Mouse (Mus musculus) cerebellum, adult 18-20 months (tissue): Measurements from ENCODE around the gene Ano8.
A peak's percentile ranks its signal among the peaks of the same experiment; 100 is the strongest.

Source experiments
- DNase-seq, 2 experiments: peaks; one replicate each; pipeline ENCODE4 v3.0.0; 2021

Gene Ano8

DNA sequence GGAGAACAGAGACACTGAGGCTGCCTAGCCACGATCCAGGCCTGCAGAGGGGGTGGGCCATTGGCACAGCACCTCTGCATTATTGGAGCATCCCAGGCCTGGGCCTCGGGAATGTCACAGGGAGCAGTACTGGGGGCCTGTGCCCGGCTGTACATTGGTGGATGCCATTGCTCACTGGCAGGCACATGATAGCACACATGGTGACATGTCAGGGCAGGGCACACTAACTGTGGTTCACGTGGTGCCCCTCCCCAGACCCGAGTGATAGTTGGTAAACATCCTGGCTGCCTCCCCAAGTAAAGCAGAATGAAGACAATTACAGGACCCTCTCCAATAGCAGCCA is 14.9 kb downstream of the Ano8 start:
- DNase-seq = peak in 1 of 2 experiments; percentile 15

DNA sequence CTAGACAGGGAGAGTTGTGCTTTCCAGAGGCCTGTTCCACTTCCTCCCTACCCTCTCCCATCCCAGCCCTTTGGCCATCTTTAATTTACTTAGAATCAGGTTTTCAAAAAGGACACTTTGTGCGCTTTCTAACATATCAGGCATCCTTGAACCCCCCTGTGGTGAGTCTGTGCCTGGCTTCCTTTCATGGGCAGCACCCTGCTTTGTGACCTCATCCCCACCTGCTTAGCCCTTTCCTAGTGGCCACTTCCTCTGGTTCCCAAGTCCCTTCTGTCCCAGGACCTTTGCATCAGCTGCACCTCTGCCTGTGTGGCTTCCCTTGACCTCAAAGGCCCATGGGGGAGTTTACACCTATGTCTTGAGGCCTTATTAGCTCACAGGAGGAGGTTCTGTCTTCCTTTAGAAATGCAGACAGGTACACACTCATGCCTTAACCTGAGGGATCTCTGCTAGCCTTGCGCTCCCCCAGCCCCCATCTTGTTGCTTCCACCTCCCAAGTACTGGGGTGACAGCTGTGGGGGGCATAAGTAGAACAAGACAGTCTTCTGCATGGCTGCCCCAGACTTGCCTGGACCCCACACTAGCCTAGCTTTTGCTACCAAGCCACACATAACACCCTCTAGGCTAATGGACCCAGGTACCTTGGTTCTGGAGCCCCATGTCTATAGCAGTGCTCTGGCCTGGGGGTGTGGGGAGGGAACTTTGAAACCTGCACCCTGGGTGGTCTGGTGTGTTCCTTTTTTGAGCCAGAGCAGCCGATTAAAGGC is 15.4 kb downstream of the Ano8 start:
- peak; percentile 9 to 17 for DNase-seq

- DNase-seq = peak; percentile 59
Observed at GRCm38 (mm10) chr8:71469411-71469810, 16.4 kb downstream of the Ano8 start.

DNA sequence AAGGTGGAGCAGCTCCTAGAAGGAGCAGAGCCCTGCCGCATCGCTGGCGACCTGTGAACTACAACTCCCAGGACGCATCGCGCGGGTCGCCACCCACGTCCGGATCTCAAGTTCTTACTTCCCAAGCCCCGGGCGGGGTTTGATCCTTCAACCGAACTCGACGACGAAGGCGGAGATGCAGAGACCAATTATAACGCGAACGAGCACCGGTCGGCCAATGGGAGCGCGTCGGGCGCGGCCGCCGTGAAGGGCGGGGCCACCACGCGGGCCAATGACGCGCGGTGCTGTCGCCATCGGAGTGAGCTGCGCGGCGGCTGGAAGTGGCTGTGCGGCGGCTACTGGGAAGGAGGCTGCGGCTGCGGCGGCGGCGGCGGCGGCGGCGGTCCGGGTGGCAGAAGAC is 16.8 kb downstream of the Ano8 start, which contains the start of gene Dda1:
TSS of gene Dda1 (plus strand) at position 284 of the 400 bp plus-strand sequence.
- DNase-seq = peak; percentile 96 to 99

DNA sequence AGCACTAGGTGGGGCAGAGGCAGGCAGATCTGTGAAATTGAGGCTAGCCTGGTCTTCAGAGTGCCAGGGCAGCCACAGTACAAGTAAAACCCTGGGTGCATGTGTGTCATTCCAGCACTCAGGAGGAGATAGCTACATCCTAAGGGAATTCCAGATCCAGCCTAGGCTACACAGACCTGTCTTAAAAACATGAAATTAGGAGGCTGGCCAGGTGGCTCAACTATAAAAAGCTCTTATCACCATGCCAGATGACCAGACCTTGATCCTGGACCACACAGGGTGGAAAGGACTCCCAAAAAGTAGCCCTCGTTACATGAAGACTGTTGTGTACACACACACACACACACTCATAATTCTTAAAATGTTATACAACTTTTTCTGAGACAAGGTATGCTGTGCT is 17.8 kb downstream of the Ano8 start:
- peak; percentile 3 to 17 for DNase-seq

- DNase-seq = peak in 1 of 2 experiments; percentile 20
Observed at GRCm38 (mm10) chr8:71467201-71467600, 18.6 kb downstream of the Ano8 start.

GRCm38 (mm10) chr8:71466198-71466597 is 19.6 kb downstream of the Ano8 start:
- DNase-seq = peak in 1 of 2 experiments; percentile 48

GRCm38 (mm10) chr8:71465733-71466132 is 20.0 kb downstream of the Ano8 start:
- no peak for DNase-seq

- peak; percentile 99 for DNase-seq
Observed at GRCm38 (mm10) chr8:71464513-71465500, 21.0 kb downstream of the Ano8 start, which contains the start of gene Mrpl34. Gene Mrpl34 (plus strand): TSS chr8:71464959.

GRCm38 (mm10) chr8:71463188-71464033 is 22.4 kb downstream of the Ano8 start, which contains the start of gene Abhd8:
Gene Abhd8 (minus strand): TSS chr8:71463655.
- DNase-seq = peak; percentile 98 to 99

GRCm38 (mm10) chr8:71462786-71463185 is 23.0 kb downstream of the Ano8 start:
- DNase-seq = peak; percentile 75 to 77

- no peak for DNase-seq
Observed at GRCm38 (mm10) chr8:71462191-71462590, 23.6 kb downstream of the Ano8 start.

DNA sequence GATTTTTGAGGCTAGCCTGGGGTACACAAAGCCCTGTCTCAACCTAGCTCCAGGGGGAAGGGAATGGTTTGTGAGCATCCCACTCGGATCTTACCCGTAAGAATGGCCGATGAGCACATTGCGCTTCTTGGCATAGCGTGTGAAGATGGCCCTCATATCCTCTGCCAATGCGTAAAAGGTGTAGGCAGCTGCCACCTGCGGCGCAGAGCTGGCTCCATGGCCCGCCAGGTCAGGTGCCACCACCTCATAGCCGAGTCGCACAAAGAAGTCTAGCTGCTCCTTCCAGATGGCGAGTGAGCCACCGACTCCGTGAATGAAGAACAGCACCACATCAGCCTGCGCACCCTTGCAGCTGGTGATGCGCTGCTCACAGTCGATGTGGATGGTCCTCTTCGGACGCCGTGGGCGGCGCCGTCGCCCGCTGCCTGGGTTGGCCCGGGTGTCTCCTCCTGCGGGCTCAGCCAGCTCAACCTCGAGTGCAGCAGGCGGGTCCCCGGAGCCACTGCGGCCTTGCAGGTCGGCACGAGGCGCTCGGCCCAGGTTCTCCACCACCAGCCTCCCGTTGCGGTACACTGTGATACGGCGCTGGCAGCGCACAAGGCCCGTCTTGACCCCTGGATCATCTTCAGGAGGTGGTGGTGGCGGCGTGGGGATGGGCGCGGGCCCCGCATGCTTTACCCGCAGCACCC is 24.5 kb downstream of the Ano8 start:
- DNase-seq = peak; percentile 38 to 55

DNA sequence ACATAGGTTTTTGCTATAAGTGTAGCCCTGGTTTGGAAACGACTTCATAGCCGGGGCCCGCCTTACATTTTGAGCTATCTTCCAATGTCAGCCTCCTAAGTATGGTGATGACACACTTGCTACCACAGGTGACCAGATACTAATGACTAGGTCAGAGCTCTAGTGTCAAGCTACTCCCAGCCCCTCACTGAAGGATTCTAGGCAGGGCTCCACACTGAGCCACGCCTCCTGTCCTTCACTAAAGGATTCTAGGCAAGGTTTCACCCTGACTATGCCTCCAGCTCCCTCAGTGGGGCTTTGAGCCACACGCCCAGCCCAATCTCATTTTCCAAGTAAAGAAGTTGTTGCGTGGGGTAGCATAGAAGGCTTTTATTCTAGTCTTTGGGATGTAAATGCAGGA is 25.0 kb downstream of the Ano8 start:
- DNase-seq = no peak

DNA sequence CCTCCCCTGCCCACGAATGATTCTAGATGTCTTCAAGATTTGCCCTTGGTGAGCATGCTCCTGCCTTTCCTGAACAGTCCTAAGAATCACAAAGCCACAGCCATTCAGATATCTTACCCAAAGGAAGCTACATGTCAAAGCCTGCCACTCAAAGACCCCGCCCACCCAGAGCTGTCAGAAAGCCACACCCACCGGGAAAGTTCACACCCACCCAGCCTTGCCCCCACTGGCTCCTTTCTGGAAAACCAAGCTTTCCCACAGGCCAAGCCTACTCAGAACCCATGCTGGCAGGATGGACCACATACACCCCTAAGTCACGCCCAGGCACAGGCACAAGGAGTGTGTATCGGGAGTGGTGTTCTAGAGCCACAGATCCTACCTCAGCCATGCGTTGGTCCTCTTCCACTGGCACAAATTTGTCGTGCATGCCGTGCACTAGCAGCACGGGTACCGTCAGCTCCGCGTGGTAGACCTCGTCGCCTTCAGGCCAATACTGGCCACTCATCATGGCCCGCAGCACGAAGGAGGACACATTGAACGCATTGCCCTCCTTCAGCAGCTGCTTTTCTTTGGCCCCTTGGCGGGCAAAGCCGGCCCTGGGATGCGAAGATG is 28.0 kb downstream of the Ano8 start:
- DNase-seq = peak in 1 of 2 experiments; percentile 16

GRCm38 (mm10) chr8:71456906-71457305 is 28.9 kb downstream of the Ano8 start:
- DNase-seq = peak; percentile 29 to 31

DNA sequence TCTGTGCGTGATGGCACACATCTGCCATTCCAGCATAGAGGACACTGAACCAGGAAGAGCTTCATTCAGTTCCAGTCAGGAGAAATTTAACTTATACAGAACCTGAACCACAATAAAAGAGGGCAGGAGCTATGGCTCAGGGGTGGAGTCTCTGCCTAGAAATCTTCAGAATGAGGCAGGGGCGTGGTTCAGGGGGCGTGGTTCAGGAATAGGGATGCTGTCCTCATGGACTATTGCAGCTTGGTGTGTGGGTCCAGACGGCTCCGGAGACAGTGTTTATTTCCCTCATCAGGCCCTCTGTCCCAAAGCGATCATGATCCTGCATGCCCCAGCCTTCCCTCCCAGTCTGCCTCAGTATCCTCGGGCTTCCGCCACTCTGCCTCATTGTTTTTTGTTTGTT is 31.1 kb downstream of the Ano8 start:
- no peak for DNase-seq

GRCm38 (mm10) chr8:71452669-71453068 is 33.1 kb downstream of the Ano8 start:
- DNase-seq = no peak

- no peak for DNase-seq
Observed at GRCm38 (mm10) chr8:71451777-71452176, 34.0 kb downstream of the Ano8 start.

DNA sequence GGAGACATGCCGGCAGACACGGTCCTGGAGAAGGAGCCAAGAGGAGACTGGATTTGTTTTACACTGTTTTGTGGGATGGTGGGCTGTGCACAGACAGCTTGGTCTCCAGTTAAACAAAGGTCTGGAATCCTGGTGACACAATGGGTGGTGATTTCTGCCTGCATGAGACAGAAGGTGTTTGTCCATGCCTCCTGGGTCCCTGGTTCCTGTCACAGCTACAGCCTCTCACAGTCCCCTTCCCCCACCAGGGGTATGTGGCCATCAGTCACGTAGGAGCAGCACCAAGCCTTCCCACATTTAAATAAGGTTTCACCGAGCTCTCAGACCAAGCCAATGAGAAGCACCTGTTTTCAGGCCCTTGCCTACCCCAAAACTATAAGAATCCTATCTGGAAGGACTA is 34.4 kb downstream of the Ano8 start:
- DNase-seq = no peak

GRCm38 (mm10) chr8:71445096-71445495 is 40.7 kb downstream of the Ano8 start:
- no peak for DNase-seq
